Mouse (Mus musculus) ES-E14 (cell line): Measurements from ENCODE around the gene Rbm44. TPM values are rescaled to one million over a fixed set of nuclear protein-coding genes. Genes with fewer than 3 reads are reported as not detected.

ENCODE experiments used
- DNase-seq: peaks from one replicate; pipeline ENCODE4 v3.0.0-alpha.2; 2013; ENCODE audit warnings: low read depth, low spot score
- H3K27ac ChIP-seq: 2 replicates; pipeline ENCODE4 v1.5.1; 2012; ENCODE audit warnings: low read depth, mild to moderate bottlenecking, low read length, moderate library complexity, mixed read lengths; ENCODE audit not compliant: poor library complexity, insufficient read depth, severe bottlenecking
- H3K36me3 ChIP-seq: 2 replicates; pipeline ENCODE4 v1.6.1; 2012; ENCODE audit warnings: mild to moderate bottlenecking, low read length, moderate library complexity, mixed read lengths; ENCODE audit not compliant: control insufficient read depth, poor library complexity, insufficient read depth, severe bottlenecking
- H3K4me1 ChIP-seq, 2 experiments: fragments of 150-350 bp in 1 of 2; sonication (generic) in 1 of 2; 2 replicates each; pipeline ENCODE4 v1.6.1; 2012; ENCODE audit warnings: low read length in 2 of 2, mild to moderate bottlenecking in 1 of 2, mixed read lengths in 1 of 2; ENCODE audit not compliant: control insufficient read depth in 2 of 2, insufficient read depth in 2 of 2, poor library complexity in 1 of 2
- H3K4me3 ChIP-seq, 2 experiments: fragments of 150-350 bp in 1 of 2; sonication (generic) in 1 of 2; 2 replicates each; pipeline ENCODE4 v1.5.1; 2012; ENCODE audit warnings: low read length in 2 of 2, low read depth in 1 of 2, mild to moderate bottlenecking in 1 of 2, mixed read lengths in 1 of 2; ENCODE audit not compliant: insufficient read depth in 1 of 2, poor library complexity in 1 of 2, severe bottlenecking in 1 of 2
- H3K9ac ChIP-seq: 2 replicates; pipeline ENCODE4 v1.6.1; 2012; ENCODE audit warnings: low read depth, mild to moderate bottlenecking, low read length, mixed read lengths; ENCODE audit not compliant: poor library complexity, insufficient read depth, severe bottlenecking
- H3K9me3 ChIP-seq: fragments of 150-350 bp; sonication (generic); 2 replicates; pipeline ENCODE4 v1.6.1; 2012; ENCODE audit warnings: low read depth, mild to moderate bottlenecking, low read length; ENCODE audit not compliant: control insufficient read depth, insufficient read depth
- CHD2 ChIP-seq: IDR thresholded peaks from 2 replicates; pipeline ENCODE4 v1.6.1; 2014; ENCODE audit warnings: mild to moderate bottlenecking, low read depth, low read length, inconsistent platforms
- HCFC1 ChIP-seq: IDR thresholded peaks from 2 replicates; pipeline ENCODE4 v1.6.1; 2012; ENCODE audit warnings: low read length, inconsistent platforms, borderline replicate concordance; ENCODE audit not compliant: insufficient read depth
- MAFK ChIP-seq: IDR thresholded peaks from 2 replicates; pipeline ENCODE4 v1.6.1; 2014; ENCODE audit warnings: mild to moderate bottlenecking, low read depth, low read length, inconsistent platforms; ENCODE audit not compliant: insufficient read depth
- ZC3H11A ChIP-seq: IDR thresholded peaks from 2 replicates; pipeline ENCODE4 v1.6.1; 2012; ENCODE audit warnings: low read depth, mild to moderate bottlenecking, inconsistent platforms, low read length, borderline replicate concordance
- ZNF384 ChIP-seq: IDR thresholded peaks from 2 replicates; pipeline ENCODE4 v1.6.1; 2012; ENCODE audit warnings: low read depth, low read length, inconsistent platforms
- in situ Hi-C, 2 experiments: fragments of 600-800 bp; cut with MboI; formaldehyde crosslinking; loops; one replicate each; pipeline ENCODE4 v1.15.1; 2025; ENCODE audit warnings: low sequenced_read_pairs in 2 of 2, inconsistent platforms in 1 of 2; ENCODE audit not compliant: unreplicated experiment in 2 of 2
- total RNA-seq: library from RNA; depleted of rRNA; stranded (reverse); fragments of 300-350 nt; gene quantifications from 2 replicates; pipeline ENCODE4 v1.2.3, GENCODE M21; 2012; rRNA removed

Rbm44 gene
- 2.6 and 3.6 TPM in 2 replicates for total RNA-seq

DNA sequence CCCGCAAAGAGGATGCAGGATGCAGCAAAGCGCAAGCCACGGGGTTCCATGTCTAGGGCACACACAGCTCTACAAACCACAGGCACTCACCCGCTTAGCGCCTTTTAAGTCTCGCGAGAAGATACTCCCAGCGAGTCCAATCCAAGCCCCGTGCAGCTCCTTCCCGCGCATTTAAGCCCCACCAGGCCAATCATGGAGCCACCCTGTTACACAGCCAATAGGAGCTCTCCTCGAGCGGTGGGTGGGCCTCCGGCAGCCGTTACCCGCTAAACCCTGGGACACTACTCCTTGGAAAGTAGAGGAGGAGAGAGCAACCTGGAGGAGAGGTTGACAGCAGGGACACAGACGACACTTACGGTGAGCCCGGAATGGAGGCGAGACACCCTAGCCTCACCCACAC, at the start of gene Rbm44:
Gene Rbm44 (plus strand): TSS at position 277 of the 400 bp plus-strand sequence.
- peak; percentile 45 for DNase-seq
- H3K27ac ChIP-seq: no peak within 1 kb of the TSS
- no peak for TF ChIP-seq ZC3H11A
- TF ChIP-seq CHD2: peak; percentile 81; the same call in 1 of the 2 replicates
- no peak within 1 kb of the TSS for H3K9ac ChIP-seq
- H3K36me3 ChIP-seq: no peaks in the 10 kb centered on the region
- H3K9me3 ChIP-seq: no peaks in the 10 kb centered on the region
- in situ Hi-C loops: no loop called here
- H3K4me1 ChIP-seq: no peaks in the 10 kb centered on the region
- H3K4me3 ChIP-seq: peak within 1 kb of the TSS; percentile 10 to 23; a peak in 3 of 4 replicates

- H3K36me3 ChIP-seq: peaks cover 2% of the 10 kb centered on the region; the same call in 1 of the 2 replicates
- TF ChIP-seq HCFC1 (no peak), MAFK (no peak), CHD2 (no peak), ZNF384 (no peak), ZC3H11A (no peak)
- H3K4me3 ChIP-seq: no peak overlapping the region
- peaks cover 2 to 4% of the 10 kb centered on the region in 2 experiments; a peak in 2 of 4 replicates for H3K4me1 ChIP-seq
- H3K27ac ChIP-seq: no peak overlapping the region
- in situ Hi-C loops: no loop called here
- no peaks in the 10 kb centered on the region for H3K9me3 ChIP-seq
- H3K9ac ChIP-seq: no peak overlapping the region
- DNase-seq: no peak
Observed at GRCm38 (mm10) chr1:91095258-91095657, 49.6 kb upstream of the Rbm44 start.

DNA sequence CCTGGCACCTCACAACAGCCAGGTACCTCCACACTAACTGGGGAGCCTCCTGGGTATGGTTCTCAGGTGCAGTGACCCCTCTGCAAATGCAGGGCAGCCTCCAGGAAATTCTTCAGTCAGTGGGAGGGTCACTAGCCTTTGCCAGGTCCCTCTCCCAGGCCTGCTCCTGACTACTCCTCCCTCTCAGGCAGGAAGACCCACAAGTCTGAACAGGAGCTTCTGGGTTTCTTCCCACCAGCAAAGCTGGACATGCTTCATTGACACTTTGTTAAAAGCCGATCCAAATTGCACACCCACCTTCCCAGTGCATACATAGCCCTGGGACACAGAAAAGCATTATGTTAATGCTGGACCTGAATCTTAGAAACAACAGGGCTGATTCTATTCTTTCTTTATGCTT, 49.0 kb upstream of the Rbm44 start:
- in situ Hi-C loops: no loop called here
- no peak for TF ChIP-seq ZNF384
- TF ChIP-seq MAFK: no peak
- TF ChIP-seq ZC3H11A: no peak
- TF ChIP-seq HCFC1: no peak
- TF ChIP-seq CHD2: no peak
- peaks cover 2 to 4% of the 10 kb centered on the region in 2 experiments; a peak in 2 of 4 replicates for H3K4me1 ChIP-seq
- no peak overlapping the region for H3K4me3 ChIP-seq
- no peak for DNase-seq
- no peaks in the 10 kb centered on the region for H3K36me3 ChIP-seq
- H3K27ac ChIP-seq: no peak overlapping the region
- no peak overlapping the region for H3K9ac ChIP-seq
- no peaks in the 10 kb centered on the region for H3K9me3 ChIP-seq

DNA sequence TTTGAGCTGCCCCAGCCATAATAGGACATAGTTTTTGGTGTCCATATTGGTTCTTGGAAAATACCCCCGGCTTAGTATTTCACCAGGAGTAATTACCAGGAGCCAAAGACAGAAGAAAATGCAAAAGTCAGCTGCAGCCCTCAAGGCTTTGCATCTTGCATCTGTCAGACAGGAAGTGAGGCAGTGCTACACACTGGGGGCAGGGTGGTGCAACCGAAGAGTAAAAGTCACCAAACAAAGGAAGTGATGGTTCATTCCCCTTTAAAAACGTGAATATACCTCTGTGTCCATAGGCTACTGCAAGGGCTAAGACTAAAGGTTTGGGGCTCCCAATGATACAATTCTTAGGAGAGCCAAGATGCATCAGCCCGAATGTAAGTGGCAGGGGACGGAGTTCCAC, 48.4 kb upstream of the Rbm44 start:
- in situ Hi-C loops: no loop called here
- DNase-seq: no peak
- H3K9ac ChIP-seq: no peak overlapping the region
- H3K36me3 ChIP-seq: peaks cover 2% of the 10 kb centered on the region; the same call in 1 of the 2 replicates
- H3K4me3 ChIP-seq: no peak overlapping the region
- no peak for TF ChIP-seq CHD2
- no peak for TF ChIP-seq HCFC1
- no peak for TF ChIP-seq ZC3H11A
- no peak for TF ChIP-seq MAFK
- TF ChIP-seq ZNF384: no peak
- no peaks in the 10 kb centered on the region for H3K9me3 ChIP-seq
- H3K27ac ChIP-seq: no peak overlapping the region
- peaks cover 2 to 4% of the 10 kb centered on the region in 2 experiments; a peak in 2 of 4 replicates for H3K4me1 ChIP-seq

DNA sequence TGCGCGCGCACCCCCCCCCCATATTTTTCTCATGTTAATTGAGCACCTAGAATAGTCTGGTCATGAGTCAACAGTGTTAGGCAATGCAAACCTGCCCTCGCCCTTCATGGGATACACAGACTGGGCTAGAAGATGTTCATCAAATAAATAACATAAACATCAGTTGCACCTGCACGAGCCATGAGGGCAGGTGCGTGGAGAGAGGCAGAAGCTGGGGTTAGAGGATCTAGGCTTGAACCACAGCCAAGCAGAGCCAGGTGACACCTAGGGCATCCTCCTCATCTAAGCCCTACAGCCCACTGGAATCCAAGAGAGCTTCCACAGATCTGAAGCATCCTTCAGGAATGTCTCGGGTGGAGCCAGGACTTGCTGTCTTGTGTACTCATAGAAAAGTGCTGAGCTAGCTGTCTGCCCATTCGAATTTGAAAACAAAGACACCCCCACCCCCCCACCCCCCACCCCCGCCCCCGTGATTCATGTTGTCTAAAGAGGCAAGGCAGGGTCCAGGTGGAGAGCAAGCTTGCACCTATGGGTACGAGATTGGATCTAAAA, 47.5 kb upstream of the Rbm44 start:
- Histone ChIP-seq H3K4me1 (peaks cover 2 to 4% of the 10 kb centered on the region in 2 experiments; a peak in 2 of 4 replicates), H3K27ac (no peak overlapping the region), H3K36me3 (peaks cover 2% of the 10 kb centered on the region; the same call in 1 of the 2 replicates), H3K9ac (no peak overlapping the region), H3K9me3 (no peaks in the 10 kb centered on the region), H3K4me3 (no peak overlapping the region)
- peak; percentile 64 for TF ChIP-seq MAFK
- no peak for TF ChIP-seq ZNF384
- DNase-seq: no peak
- in situ Hi-C loops: no loop called here
